Mouse (Mus musculus) small intestine, adult 2 months (tissue): ENCODE data around the gene Mitf.

Source experiments
- CTCF ChIP-seq: fragments of 200-500 bp; IDR thresholded peaks from 2 replicates; pipeline ENCODE4 v1.5.1; 2012; ENCODE audit warnings: low read depth, mild to moderate bottlenecking, control low read depth, inconsistent platforms, low read length, moderate library complexity, mixed read lengths; ENCODE audit not compliant: insufficient replicate concordance, insufficient read length; ENCODE audit errors: extremely low read depth
- POLR2A ChIP-seq: fragments of 200-500 bp; IDR thresholded peaks from 2 replicates; pipeline ENCODE4 v1.6.1; 2012; ENCODE audit warnings: low read depth, mild to moderate bottlenecking, control low read depth, inconsistent platforms, low read length, moderate library complexity

- TF ChIP-seq CTCF (no peak), POLR2A (no peak)
Observed at GRCm38 (mm10) chr6:97952845-97953244, 146.0 kb downstream of the Mitf start.
